Mouse (Mus musculus): ENCODE data around the gene Srsf4. TPM values are rescaled to one million over a fixed set of nuclear protein-coding genes. Genes with fewer than 3 reads are reported as not detected.

Gene Srsf4
- polyA plus RNA-seq, 1 experiment from 2014 or later: 108 TPM

GRCm38 (mm10) chr4:131939459-131939858, 66.0 kb downstream of the Srsf4 start:
- ATAC-seq (ENCODE audit: low FRiP score, low TSS enrichment): no peak
- Histone ChIP-seq H3K27me3 (ENCODE audit: insufficient read depth, low read length) (no peaks in the 10 kb centered on the region), H3K9ac (replicated peaks; ENCODE audit: low read length) (no peak overlapping the region), H3K36me3 (ENCODE audit: insufficient read depth, low read length) (peaks cover under 1% of the 10 kb centered on the region; the same call in 1 of the 2 replicates), H3K27ac (ENCODE audit: low read length) (no peak overlapping the region), H3K4me1 (ENCODE audit: insufficient read depth, low read length) (no peaks in the 10 kb centered on the region), H3K9me3 (ENCODE audit: low read length) (no peaks in the 10 kb centered on the region), H3K4me2 (replicated peaks; ENCODE audit: low read depth, low read length) (no peak overlapping the region), H3K4me3 (ENCODE audit: low read length) (no peak overlapping the region)
- WGBS: 66% methylated on average over 2 of the region's 2 CpGs

- Histone ChIP-seq H3K9me3 (ENCODE audit: low read length) (no peaks in the 10 kb centered on the region), H3K4me2 (replicated peaks; ENCODE audit: low read depth, low read length) (no peak overlapping the region), H3K27ac (ENCODE audit: low read length) (no peak overlapping the region), H3K9ac (replicated peaks; ENCODE audit: low read length) (no peak overlapping the region), H3K4me3 (ENCODE audit: low read length) (no peak overlapping the region), H3K36me3 (ENCODE audit: insufficient read depth, low read length) (no peaks in the 10 kb centered on the region), H3K4me1 (ENCODE audit: insufficient read depth, low read length) (peaks cover 6% of the 10 kb centered on the region), H3K27me3 (ENCODE audit: insufficient read depth, low read length) (no peaks in the 10 kb centered on the region)
- 93% methylated on average over 4 of the region's 4 CpGs for WGBS
- ATAC-seq (ENCODE audit: low FRiP score, low TSS enrichment): no peak
These were observed 67.4 kb downstream of the Srsf4 start for GRCm38 (mm10) chr4:131940846-131941245.

- no peak overlapping the region for H3K4me2 ChIP-seq (replicated peaks; ENCODE audit: low read depth, low read length)
- no peak overlapping the region for H3K27ac ChIP-seq (ENCODE audit: low read length)
- H3K9ac ChIP-seq (replicated peaks; ENCODE audit: low read length): no peak overlapping the region
- peaks cover 17% of the 10 kb centered on the region for H3K4me1 ChIP-seq (ENCODE audit: insufficient read depth, low read length)
- ATAC-seq (ENCODE audit: low FRiP score, low TSS enrichment): no peak
- H3K36me3 ChIP-seq (ENCODE audit: insufficient read depth, low read length): 0 out of 2 replicates have a peak, but pooled peaks cover 2% of the 10 kb centered on the region
- no peaks in the 10 kb centered on the region for H3K27me3 ChIP-seq (ENCODE audit: insufficient read depth, low read length)
- no peaks in the 10 kb centered on the region for H3K9me3 ChIP-seq (ENCODE audit: low read length)
- WGBS: 86% methylated on average over 11 of the region's 11 CpGs
- H3K4me3 ChIP-seq (ENCODE audit: low read length): no peak overlapping the region
These were observed 74.4 kb downstream of the Srsf4 start for GRCm38 (mm10) chr4:131947848-131948247.

GRCm38 (mm10) chr4:131949903-131950302, 76.5 kb downstream of the Srsf4 start:
- WGBS: 52% methylated on average over 5 of the region's 5 CpGs
- H3K27ac ChIP-seq (ENCODE audit: low read length): no peak overlapping the region

GRCm38 (mm10) chr4:131950657-131951056, 77.2 kb downstream of the Srsf4 start:
- Histone ChIP-seq H3K27ac (ENCODE audit: low read length) (no peak overlapping the region), H3K9ac (replicated peaks; ENCODE audit: low read length) (no peak overlapping the region), H3K4me1 (ENCODE audit: insufficient read depth, low read length) (peaks cover 13% of the 10 kb centered on the region), H3K27me3 (ENCODE audit: insufficient read depth, low read length) (no peaks in the 10 kb centered on the region), H3K4me3 (ENCODE audit: low read length) (no peak overlapping the region), H3K9me3 (ENCODE audit: low read length) (no peaks in the 10 kb centered on the region), H3K4me2 (replicated peaks; ENCODE audit: low read depth, low read length) (no peak overlapping the region), H3K36me3 (ENCODE audit: insufficient read depth, low read length) (peaks cover 11% of the 10 kb centered on the region; the same call in 1 of the 2 replicates)
- WGBS: 70% methylated on average over 8 of the region's 8 CpGs
- ATAC-seq (ENCODE audit: low FRiP score, low TSS enrichment): no peak

More at GRCm38 (mm10) chr4:131949903-131950302, 76.5 kb downstream of the Srsf4 start:
- Histone ChIP-seq H3K36me3 (ENCODE audit: insufficient read depth, low read length) (peaks cover 11% of the 10 kb centered on the region; the same call in 1 of the 2 replicates), H3K4me3 (ENCODE audit: low read length) (no peak overlapping the region), H3K9me3 (ENCODE audit: low read length) (no peaks in the 10 kb centered on the region), H3K9ac (replicated peaks; ENCODE audit: low read length) (no peak overlapping the region), H3K4me1 (ENCODE audit: insufficient read depth, low read length) (peaks cover 17% of the 10 kb centered on the region), H3K27me3 (ENCODE audit: insufficient read depth, low read length) (no peaks in the 10 kb centered on the region), H3K4me2 (replicated peaks; ENCODE audit: low read depth, low read length) (no peak overlapping the region)
- ATAC-seq (ENCODE audit: low FRiP score, low TSS enrichment): no peak

Other genes with a start within 250 kb of the Srsf4 start
- gene Ptpru, start 35.3 kb upstream of the Srsf4 start, polyA plus RNA-seq (2015; fragmentation: Nextera tagmentation; extraction: Ambion mirVana): 33.5 and 37.0 TPM in 2 replicates
- 53.8 and 55.4 TPM in 2 replicates for gene Mecr, start 30.1 kb upstream of the Srsf4 start, polyA plus RNA-seq (2015; fragmentation: Nextera tagmentation; extraction: Ambion mirVana)
- gene Tmem200b, start 48.2 kb downstream of the Srsf4 start, polyA plus RNA-seq (2015; fragmentation: Nextera tagmentation; extraction: Ambion mirVana): 0.54 and 1.0 TPM in 2 replicates
- 0.08 and 0.12 TPM in 2 replicates for gene Gm10300, start 201.1 kb downstream of the Srsf4 start, polyA plus RNA-seq (2015; fragmentation: Nextera tagmentation; extraction: Ambion mirVana)
- 68.6 and 72.5 TPM in 2 replicates for gene Epb41, start 201.7 kb downstream of the Srsf4 start, polyA plus RNA-seq (2015; fragmentation: Nextera tagmentation; extraction: Ambion mirVana)